Mouse (Mus musculus): ENCODE data around the gene A930002H24Rik. TPM values are rescaled to one million over a fixed set of nuclear protein-coding genes. Genes with fewer than 3 reads are reported as not detected.
"Not testable (repeated sequence)": the region's sequence is repeated elsewhere in the genome, so short reads cannot be mapped to it uniquely, and the experiment has no call there.

Gene A930002H24Rik
- total RNA-seq (2015; ENCODE audit: low replicate concordance) (not detected in 2 replicates), total RNA-seq (2017; ENCODE audit: low replicate concordance) (not detected in 2 replicates)

- peak; percentile 100 for ATAC-seq (replicated peaks; ENCODE audit: low FRiP score, poor library complexity, severe bottlenecking)
Measured at GRCm38 (mm10) chr17:63863647-63864149, at the start of gene A930002H24Rik. Gene A930002H24Rik (minus strand): TSS chr17:63863791.

GRCm38 (mm10) chr17:63909297-63909696, 45.7 kb upstream of the A930002H24Rik start:
- no peak for ATAC-seq (replicated peaks; ENCODE audit: low FRiP score, poor library complexity, severe bottlenecking)

- no peak for ATAC-seq (replicated peaks; ENCODE audit: low FRiP score, poor library complexity, severe bottlenecking)
Measured at GRCm38 (mm10) chr17:63897050-63897449, 33.5 kb upstream of the A930002H24Rik start.

GRCm38 (mm10) chr17:63895829-63896228, 32.2 kb upstream of the A930002H24Rik start:
- ATAC-seq (replicated peaks; ENCODE audit: low FRiP score, poor library complexity, severe bottlenecking) = no peak

GRCm38 (mm10) chr17:63890611-63891010, 27.0 kb upstream of the A930002H24Rik start:
- no peak for ATAC-seq (replicated peaks; ENCODE audit: low FRiP score, poor library complexity, severe bottlenecking)

- no peak for ATAC-seq (replicated peaks; ENCODE audit: low FRiP score, poor library complexity, severe bottlenecking)
Measured at GRCm38 (mm10) chr17:63886988-63887387, 23.4 kb upstream of the A930002H24Rik start.

GRCm38 (mm10) chr17:63880009-63880408, 16.4 kb upstream of the A930002H24Rik start:
- ATAC-seq (replicated peaks; ENCODE audit: low FRiP score, poor library complexity, severe bottlenecking) = no peak

- ATAC-seq (replicated peaks; ENCODE audit: low FRiP score, poor library complexity, severe bottlenecking) = no peak
Measured at GRCm38 (mm10) chr17:63878889-63879288, 15.3 kb upstream of the A930002H24Rik start.

- no peak for ATAC-seq (replicated peaks; ENCODE audit: low FRiP score, poor library complexity, severe bottlenecking)
Measured at GRCm38 (mm10) chr17:63871773-63872172, 8.2 kb upstream of the A930002H24Rik start.

- ATAC-seq (replicated peaks; ENCODE audit: low FRiP score, poor library complexity, severe bottlenecking) = 0 out of 2 replicates have a peak, but pooled peaks have one; percentile 2
Measured at GRCm38 (mm10) chr17:63864171-63864571, 580 bp upstream of the A930002H24Rik start.

GRCm38 (mm10) chr17:63863012-63863630, 470 bp downstream of the A930002H24Rik start, which contains the start of gene Fer:
Gene Fer (plus strand): TSS chr17:63863062.
- peak; percentile 41 for ATAC-seq (replicated peaks; ENCODE audit: low FRiP score, poor library complexity, severe bottlenecking)

- no peak for ATAC-seq (replicated peaks; ENCODE audit: low FRiP score, poor library complexity, severe bottlenecking)
Measured at GRCm38 (mm10) chr17:63862399-63862798, 1.2 kb downstream of the A930002H24Rik start.

- ATAC-seq (replicated peaks; ENCODE audit: low FRiP score, poor library complexity, severe bottlenecking) = no peak
Measured at GRCm38 (mm10) chr17:63860988-63861387, 2.6 kb downstream of the A930002H24Rik start.

- no peak for ATAC-seq (replicated peaks; ENCODE audit: low FRiP score, poor library complexity, severe bottlenecking)
Measured at GRCm38 (mm10) chr17:63857023-63857544, 6.5 kb downstream of the A930002H24Rik start.

- ATAC-seq (replicated peaks; ENCODE audit: low FRiP score, poor library complexity, severe bottlenecking) = no peak
Measured at GRCm38 (mm10) chr17:63850016-63850415, 13.6 kb downstream of the A930002H24Rik start.

GRCm38 (mm10) chr17:63849566-63849965, 14.0 kb downstream of the A930002H24Rik start:
- peak; percentile 88 for ATAC-seq (replicated peaks; ENCODE audit: low FRiP score, poor library complexity, severe bottlenecking)

- ATAC-seq (replicated peaks; ENCODE audit: low FRiP score, poor library complexity, severe bottlenecking) = no peak
Measured at GRCm38 (mm10) chr17:63849151-63849550, 14.4 kb downstream of the A930002H24Rik start.

- ATAC-seq (replicated peaks; ENCODE audit: low FRiP score, poor library complexity, severe bottlenecking) = not testable (repeated sequence)
Measured at GRCm38 (mm10) chr17:63845766-63846165, 17.8 kb downstream of the A930002H24Rik start.

GRCm38 (mm10) chr17:63844936-63845335, 18.7 kb downstream of the A930002H24Rik start:
- ATAC-seq (replicated peaks; ENCODE audit: low FRiP score, poor library complexity, severe bottlenecking) = no peak

- no peak for ATAC-seq (replicated peaks; ENCODE audit: low FRiP score, poor library complexity, severe bottlenecking)
Measured at GRCm38 (mm10) chr17:63842226-63842625, 21.4 kb downstream of the A930002H24Rik start.

- no peak for ATAC-seq (replicated peaks; ENCODE audit: low FRiP score, poor library complexity, severe bottlenecking)
Measured at GRCm38 (mm10) chr17:63839636-63840269, 23.8 kb downstream of the A930002H24Rik start.
